Mouse (Mus musculus) intestine, postnatal 0 days (tissue): ENCODE measurements around the gene Hist1h2bq. TPM values are rescaled to one million over a fixed set of nuclear protein-coding genes. Genes with fewer than 3 reads are reported as not detected.
"Not testable (repeated sequence)": the region's sequence is repeated elsewhere in the genome, so short reads cannot be mapped to it uniquely, and the experiment has no call there.

Experiments used
- ATAC-seq: fragments of 200-750 bp; cut with Nextera tagmentation; 2 replicates; pipeline ENCODE4 v1.8.0; 2017; ENCODE audit warnings: mild to moderate bottlenecking, moderate TSS enrichment, moderate library complexity
- H3K27ac ChIP-seq: fragments of 300-500 bp; sonication (generic); 2 replicates; pipeline ENCODE4 v1.5.1; 2014; ENCODE audit warnings: mild to moderate bottlenecking, low read depth, low read length, moderate library complexity
- H3K27me3 ChIP-seq: fragments of 300-500 bp; sonication (generic); replicated peaks from 2 replicates; pipeline ENCODE4 v1.6.1; 2014; ENCODE audit warnings: low read length, mixed read lengths; ENCODE audit not compliant: control insufficient read depth, insufficient read depth
- H3K36me3 ChIP-seq: fragments of 300-500 bp; sonication (generic); 2 replicates; pipeline ENCODE4 v1.6.1; 2014; ENCODE audit warnings: mild to moderate bottlenecking, moderate library complexity; ENCODE audit not compliant: control insufficient read depth, insufficient read depth
- H3K4me1 ChIP-seq: fragments of 300-500 bp; sonication (generic); replicated peaks from 2 replicates; pipeline ENCODE4 v1.6.1; 2014; ENCODE audit warnings: antibody characterized with exemption, low read length, mixed read lengths; ENCODE audit not compliant: control insufficient read depth, insufficient read depth
- H3K4me2 ChIP-seq: fragments of 300-500 bp; sonication (generic); replicated peaks from 2 replicates; pipeline ENCODE4 v1.6.1; 2014; ENCODE audit warnings: low read depth, mild to moderate bottlenecking, moderate library complexity
- H3K4me3 ChIP-seq: fragments of 300-500 bp; sonication (generic); 2 replicates; pipeline ENCODE4 v1.5.1; 2014; ENCODE audit warnings: low read depth, low read length
- H3K9ac ChIP-seq: fragments of 300-500 bp; sonication (generic); 2 replicates; pipeline ENCODE4 v1.6.1; 2014; ENCODE audit warnings: mild to moderate bottlenecking, low read depth, low read length
- H3K9me3 ChIP-seq: fragments of 300-500 bp; sonication (generic); 2 replicates; pipeline ENCODE4 v1.6.1; 2016; ENCODE audit warnings: mixed run types; ENCODE audit not compliant: control insufficient read depth
- CTCF ChIP-seq: sonication (generic); IDR thresholded peaks from 2 replicates; pipeline ENCODE4 v1.5.1; 2016; ENCODE audit warnings: low read depth, mild to moderate bottlenecking, control low read depth, antibody characterized with exemption, moderate library complexity
- WGBS: fragments of 180-500 bp; shearing (Covaris S2); extraction: QIAGEN DNeasy Blood & Tissue Kit; methylation state at CpG from one replicate; pipeline ENCODE4 v1.1.7; 2014; 5-methylcytosine and 5-hydroxymethylcytosine counted together
- polyA plus RNA-seq: library from polyadenylated mRNA; unstranded; fragments of >200 nt; fragmentation: Nextera tagmentation; extraction: Ambion mirVana; gene quantifications from 2 replicates; pipeline ENCODE4 v1.2.1, GENCODE M21; 2015

The Hist1h2bq gene
- polyA plus RNA-seq = 7.8 and 9.8 TPM in 2 replicates

DNA sequence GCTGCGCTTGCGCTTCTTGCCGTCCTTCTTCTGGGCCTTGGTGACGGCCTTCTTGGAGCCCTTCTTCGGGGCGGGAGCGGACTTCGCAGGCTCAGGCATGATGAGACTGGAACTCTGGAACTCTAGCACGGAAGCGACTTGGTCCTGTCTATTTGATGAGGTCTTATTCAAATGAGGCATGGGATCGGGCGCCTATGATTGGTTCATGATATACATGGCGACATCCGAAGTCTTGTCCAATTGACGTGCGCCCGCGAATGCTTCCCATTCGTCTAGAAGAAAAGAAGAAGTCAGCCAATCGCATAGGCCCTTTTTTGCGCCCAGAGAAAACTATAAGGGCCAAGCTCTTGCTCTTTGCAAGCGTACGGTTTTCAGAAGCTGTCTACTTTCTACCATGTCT lies at the start of gene Hist1h2bq, which contains the start of gene Hist1h2ao:
TSS of gene Hist1h2bq (minus strand) at position 125 of the 400 bp plus-strand sequence.
TSS of gene Hist1h2ao (plus strand) at position 393 of the 400 bp plus-strand sequence.
- WGBS = no CpG with 5 or more reads among the region's 23 CpGs
- H3K27ac ChIP-seq, H3K36me3 ChIP-seq, H3K4me3 ChIP-seq, H3K9me3 ChIP-seq, H3K9ac ChIP-seq, H3K27me3 ChIP-seq, H3K4me2 ChIP-seq, H3K4me1 ChIP-seq: not testable (repeated sequence)
- ATAC-seq = peak; percentile 94

DNA sequence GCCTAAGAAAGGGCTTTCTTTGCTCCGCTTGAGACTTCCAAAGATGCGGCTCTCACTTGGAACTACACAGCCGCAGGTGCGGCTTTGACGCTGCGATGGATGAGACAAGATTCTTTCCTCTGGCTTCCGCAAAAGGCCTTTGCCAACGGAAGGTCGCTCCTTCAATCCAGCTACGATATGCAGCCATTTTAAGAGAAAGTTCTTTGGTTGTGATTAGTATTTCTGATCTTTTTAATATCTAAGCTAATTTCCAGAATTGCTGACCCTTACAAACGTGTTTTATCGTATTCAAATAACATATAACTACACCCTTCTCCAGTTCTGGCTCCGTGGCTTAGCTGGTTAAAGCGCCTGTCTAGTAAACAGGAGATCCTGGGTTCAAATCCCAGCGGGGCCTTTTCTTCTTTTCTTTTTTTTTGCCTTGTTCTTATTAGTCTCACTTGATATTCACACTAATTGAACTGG lies 45.7 kb upstream of the Hist1h2bq start:
- Histone ChIP-seq H3K9ac (no peak overlapping the region), H3K27ac (no peak overlapping the region), H3K4me3 (peak overlapping the region; percentile 37), H3K4me1 (no peaks in the 10 kb centered on the region), H3K9me3 (no peaks in the 10 kb centered on the region), H3K36me3 (no peaks in the 10 kb centered on the region), H3K27me3 (no peaks in the 10 kb centered on the region), H3K4me2 (peak overlapping the region; percentile 58)
- WGBS = 4% methylated on average over 15 of the region's 15 CpGs
- no peak for ATAC-seq
- TF ChIP-seq CTCF = no peak

DNA sequence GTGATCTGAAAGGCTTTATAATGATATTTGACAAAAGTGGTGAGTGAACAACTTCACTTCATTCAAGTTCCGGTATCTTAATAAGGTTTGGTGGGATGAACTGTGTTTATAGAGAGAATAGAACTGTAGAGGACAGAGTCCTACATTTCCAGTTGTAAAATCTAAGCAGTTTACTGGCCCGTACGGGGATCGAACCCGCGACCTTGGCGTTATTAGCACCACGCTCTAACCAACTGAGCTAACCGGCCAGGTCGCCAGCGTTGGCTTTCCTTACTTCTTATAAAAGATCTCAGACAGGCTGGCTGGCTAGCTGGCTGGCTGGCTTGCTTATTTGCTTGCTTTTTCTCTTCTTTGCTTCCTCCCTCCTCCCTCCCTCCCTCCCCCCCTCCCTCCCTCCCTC lies 45.1 kb upstream of the Hist1h2bq start:
- Histone ChIP-seq H3K27me3 (no peaks in the 10 kb centered on the region), H3K4me3 (peak overlapping the region; percentile 37; the same call in 1 of the 2 replicates), H3K36me3 (no peaks in the 10 kb centered on the region), H3K4me1 (no peaks in the 10 kb centered on the region), H3K9ac (no peak overlapping the region), H3K4me2 (peak overlapping the region; percentile 58), H3K27ac (no peak overlapping the region), H3K9me3 (no peaks in the 10 kb centered on the region)
- TF ChIP-seq CTCF = no peak
- no peak for ATAC-seq
- 1% methylated on average over 11 of the region's 11 CpGs for WGBS

DNA sequence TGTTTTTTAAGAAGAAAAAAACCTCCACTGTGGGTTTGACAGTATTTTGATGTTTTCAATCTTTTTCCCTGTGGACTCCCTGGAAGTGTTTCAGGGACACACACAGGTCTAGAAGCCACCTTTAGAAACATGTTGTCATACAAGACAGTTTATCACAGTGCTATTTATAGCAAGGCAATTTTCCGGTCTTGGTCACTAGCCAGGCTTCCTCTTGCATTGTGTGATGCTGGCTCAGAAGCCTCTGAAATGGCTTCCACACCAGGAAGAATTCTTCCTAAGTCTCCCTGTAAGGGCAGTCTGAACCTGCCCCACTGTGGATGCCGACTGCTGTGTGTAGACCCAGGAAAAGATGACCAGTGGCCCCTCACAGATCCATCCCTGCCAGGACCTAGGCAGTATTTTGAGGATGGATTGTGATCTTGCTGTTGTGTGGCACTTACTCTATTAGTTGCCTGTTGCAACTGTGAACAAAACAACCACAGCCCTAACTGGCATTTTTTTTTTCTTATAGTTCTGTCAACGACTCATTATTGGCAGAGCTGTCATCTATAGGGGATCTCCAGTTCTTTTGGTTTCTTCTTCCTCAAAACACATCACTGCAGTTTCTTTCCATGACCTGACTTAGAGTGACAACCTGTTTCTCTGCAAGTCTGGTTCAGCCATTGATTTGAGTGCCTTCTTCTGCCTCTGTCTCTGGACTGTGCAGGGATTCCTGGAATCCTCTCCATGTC lies 42.4 kb upstream of the Hist1h2bq start:
- no peaks in the 10 kb centered on the region for H3K27me3 ChIP-seq
- H3K27ac ChIP-seq = no peak overlapping the region
- H3K9ac ChIP-seq = no peak overlapping the region
- WGBS = 44% methylated on average over 3 of the region's 3 CpGs
- no peak for TF ChIP-seq CTCF
- H3K4me3 ChIP-seq = no peak overlapping the region
- ATAC-seq = no peak
- H3K4me1 ChIP-seq = no peaks in the 10 kb centered on the region
- H3K4me2 ChIP-seq = no peak overlapping the region
- no peaks in the 10 kb centered on the region for H3K36me3 ChIP-seq
- H3K9me3 ChIP-seq = no peaks in the 10 kb centered on the region

DNA sequence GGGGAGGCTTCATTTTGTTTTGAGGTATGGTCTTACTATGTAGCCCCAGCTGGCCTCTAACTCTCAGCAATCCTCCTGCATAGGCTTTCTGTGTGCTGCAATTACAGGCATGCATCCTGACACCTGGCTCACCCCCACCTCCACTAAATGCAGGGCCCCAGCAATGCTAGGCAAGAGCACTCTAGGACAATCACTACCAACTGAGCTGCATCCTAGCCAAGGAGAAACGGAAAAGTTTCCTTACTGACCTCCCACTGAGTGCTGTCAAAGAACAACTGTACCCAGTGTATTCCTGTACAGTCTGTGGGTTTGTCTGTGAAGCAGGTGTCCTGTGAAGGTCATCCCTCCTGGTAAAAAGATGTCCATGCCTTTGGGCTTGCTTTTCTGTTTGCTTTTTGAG lies 40.7 kb upstream of the Hist1h2bq start:
- not testable (repeated sequence) for H3K9me3 ChIP-seq, H3K36me3 ChIP-seq, H3K4me1 ChIP-seq, H3K4me3 ChIP-seq, ATAC-seq, H3K9ac ChIP-seq, H3K27ac ChIP-seq, H3K27me3 ChIP-seq, H3K4me2 ChIP-seq
- WGBS = 44% methylated on average over 1 of the region's 1 CpGs

DNA sequence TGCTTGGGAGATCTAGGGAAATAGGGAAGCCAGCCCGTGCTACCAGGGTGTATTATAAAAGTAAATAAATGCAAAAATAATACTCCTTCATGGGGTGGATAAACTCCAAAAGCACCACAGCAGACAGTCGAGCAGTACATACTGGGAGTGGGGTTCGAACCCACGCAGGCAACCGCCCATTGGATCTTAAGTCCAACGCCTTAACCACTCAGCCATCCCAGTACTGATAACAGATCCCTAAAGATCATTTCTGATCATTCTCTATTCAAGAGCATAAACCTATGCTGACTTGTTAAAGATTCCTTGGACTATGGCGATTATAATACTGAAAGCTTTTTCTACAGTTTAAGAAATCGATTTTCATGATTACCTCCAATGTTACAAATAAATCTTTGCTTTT lies 37.9 kb upstream of the Hist1h2bq start:
- ATAC-seq = no peak
- H3K9ac ChIP-seq = no peak overlapping the region
- 29% methylated on average over 8 of the region's 8 CpGs for WGBS

DNA sequence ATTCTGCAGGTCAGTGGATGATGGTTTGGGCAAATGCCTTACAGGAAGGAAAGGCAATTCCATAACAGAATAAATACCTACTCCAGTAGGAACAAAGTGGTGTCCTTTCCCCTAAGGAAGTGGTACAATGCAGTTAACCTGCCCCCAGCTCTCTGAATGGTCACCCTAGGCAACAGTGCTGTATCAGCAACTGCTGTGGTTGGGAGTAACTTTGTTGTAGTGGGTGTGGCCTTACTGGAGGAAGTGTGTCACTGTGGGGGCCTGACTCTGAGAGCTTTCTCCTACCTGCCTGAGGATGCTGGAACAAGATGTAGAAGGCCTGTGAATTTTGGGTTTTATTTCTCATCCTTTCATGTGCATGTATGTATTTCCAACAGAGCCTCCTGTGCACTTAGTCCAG lies 36.4 kb upstream of the Hist1h2bq start:
- not testable (repeated sequence) for H3K27ac ChIP-seq, H3K4me2 ChIP-seq, H3K27me3 ChIP-seq, H3K36me3 ChIP-seq, H3K9ac ChIP-seq, H3K9me3 ChIP-seq, ATAC-seq, H3K4me1 ChIP-seq, H3K4me3 ChIP-seq

More for the DNA sequence above, 37.9 kb upstream of the Hist1h2bq start:
- no peak overlapping the region for H3K27ac ChIP-seq
- no peaks in the 10 kb centered on the region for H3K9me3 ChIP-seq
- H3K27me3 ChIP-seq = no peaks in the 10 kb centered on the region
- no peaks in the 10 kb centered on the region for H3K4me1 ChIP-seq
- no peak overlapping the region for H3K4me2 ChIP-seq
- H3K4me3 ChIP-seq = no peak overlapping the region
- no peak for TF ChIP-seq CTCF
- H3K36me3 ChIP-seq = no peaks in the 10 kb centered on the region

DNA sequence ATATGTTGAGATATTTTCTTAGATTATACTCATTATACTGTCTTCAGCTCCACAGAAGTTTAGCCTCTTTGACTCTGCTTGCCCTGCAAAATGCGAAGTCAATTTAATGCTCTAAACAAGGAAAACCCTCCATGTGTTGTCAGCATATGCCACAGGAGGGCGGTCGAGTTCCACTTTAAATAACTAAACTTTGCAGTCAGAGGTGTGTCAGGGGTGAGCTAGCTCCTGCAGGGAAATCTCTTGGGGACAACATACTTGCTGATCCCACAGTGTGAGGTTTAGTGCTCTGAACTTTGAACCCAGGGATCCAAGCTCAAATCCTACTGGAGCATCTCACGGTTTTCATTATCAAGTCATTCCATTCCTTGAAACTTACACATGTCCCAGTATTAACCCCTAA lies 30.5 kb upstream of the Hist1h2bq start:
- peak; percentile 84 for ATAC-seq
- H3K27me3 ChIP-seq, H3K4me2 ChIP-seq, H3K9me3 ChIP-seq, H3K9ac ChIP-seq, H3K4me1 ChIP-seq, H3K27ac ChIP-seq, H3K36me3 ChIP-seq, H3K4me3 ChIP-seq: not testable (repeated sequence)
- no CpG with 5 or more reads among the region's 4 CpGs for WGBS

DNA sequence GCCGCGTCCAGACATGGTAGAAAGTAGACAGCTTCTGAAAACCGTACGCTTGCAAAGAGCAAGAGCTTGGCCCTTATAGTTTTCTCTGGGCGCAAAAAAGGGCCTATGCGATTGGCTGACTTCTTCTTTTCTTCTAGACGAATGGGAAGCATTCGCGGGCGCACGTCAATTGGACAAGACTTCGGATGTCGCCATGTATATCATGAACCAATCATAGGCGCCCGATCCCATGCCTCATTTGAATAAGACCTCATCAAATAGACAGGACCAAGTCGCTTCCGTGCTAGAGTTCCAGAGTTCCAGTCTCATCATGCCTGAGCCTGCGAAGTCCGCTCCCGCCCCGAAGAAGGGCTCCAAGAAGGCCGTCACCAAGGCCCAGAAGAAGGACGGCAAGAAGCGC lies 23.5 kb upstream of the Hist1h2bq start, which contains the start of the genes Hist1h2ap and Hist1h2br:
TSS of gene Hist1h2ap (minus strand) at position 47 of the 400 bp plus-strand sequence.
TSS of gene Hist1h2br (plus strand) at position 283 of the 400 bp plus-strand sequence.
- H3K27ac ChIP-seq, H3K36me3 ChIP-seq, H3K4me3 ChIP-seq, H3K4me2 ChIP-seq, H3K9ac ChIP-seq, H3K9me3 ChIP-seq, H3K27me3 ChIP-seq, H3K4me1 ChIP-seq: not testable (repeated sequence)
- no CpG with 5 or more reads among the region's 24 CpGs for WGBS
- peak; percentile 91 for ATAC-seq
